Mouse (Mus musculus): ENCODE data around the gene Eif4a1. TPM values are rescaled to one million over a fixed set of nuclear protein-coding genes. Genes with fewer than 3 reads are reported as not detected.
"Not testable (repeated sequence)": the region's sequence is repeated elsewhere in the genome, so short reads cannot be mapped to it uniquely, and the experiment has no call there.

Eif4a1 gene
- polyA plus RNA-seq, 1 experiment from 2014 or later, result 781 TPM

DNA sequence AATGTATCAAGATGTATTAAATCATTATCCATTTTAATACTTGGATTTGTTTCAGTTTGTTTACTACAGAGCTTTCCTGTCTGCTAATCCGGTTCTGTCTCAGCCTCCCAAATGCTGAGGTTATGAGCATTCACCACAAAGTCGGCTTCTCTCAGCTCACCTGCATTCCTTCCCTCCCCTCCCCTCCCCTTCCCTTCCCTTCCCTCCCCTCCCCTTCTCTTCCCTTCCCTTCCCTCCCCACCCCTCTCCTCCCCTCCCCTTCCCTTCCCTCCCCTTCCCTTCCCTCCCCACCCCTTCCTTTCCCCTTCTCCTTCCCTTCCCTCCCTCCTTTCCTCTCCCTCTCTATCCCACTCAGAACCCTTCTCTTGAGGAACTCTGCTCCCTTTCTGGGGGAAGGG is 32.4 kb upstream of the Eif4a1 start:
- H3K9me3 ChIP-seq (ENCODE audit: control insufficient read depth, low read length), result no peaks in the 10 kb centered on the region
- H3K4me2 ChIP-seq (ENCODE audit: low read depth), result no peak overlapping the region
- H3K9ac ChIP-seq (ENCODE audit: low read length), result no peak overlapping the region
- no peaks in the 10 kb centered on the region for H3K36me3 ChIP-seq (ENCODE audit: control insufficient read depth, insufficient read depth, low read length)
- 67% methylated on average over 2 of the region's 2 CpGs for WGBS
- H3K27ac ChIP-seq (ENCODE audit: low read depth, low read length), result no peak overlapping the region
- H3K4me1 ChIP-seq (ENCODE audit: control insufficient read depth, insufficient read depth, low read length), result no peaks in the 10 kb centered on the region
- H3K4me3 ChIP-seq (ENCODE audit: low read depth, low read length), result no peak overlapping the region
- ATAC-seq (ENCODE audit: insufficient read depth, low FRiP score, low TSS enrichment) (no peak), DNase-seq (ENCODE audit: low spot score) (no peak)
- no peaks in the 10 kb centered on the region for H3K27me3 ChIP-seq (ENCODE audit: control insufficient read depth, insufficient read depth, low read length)

DNA sequence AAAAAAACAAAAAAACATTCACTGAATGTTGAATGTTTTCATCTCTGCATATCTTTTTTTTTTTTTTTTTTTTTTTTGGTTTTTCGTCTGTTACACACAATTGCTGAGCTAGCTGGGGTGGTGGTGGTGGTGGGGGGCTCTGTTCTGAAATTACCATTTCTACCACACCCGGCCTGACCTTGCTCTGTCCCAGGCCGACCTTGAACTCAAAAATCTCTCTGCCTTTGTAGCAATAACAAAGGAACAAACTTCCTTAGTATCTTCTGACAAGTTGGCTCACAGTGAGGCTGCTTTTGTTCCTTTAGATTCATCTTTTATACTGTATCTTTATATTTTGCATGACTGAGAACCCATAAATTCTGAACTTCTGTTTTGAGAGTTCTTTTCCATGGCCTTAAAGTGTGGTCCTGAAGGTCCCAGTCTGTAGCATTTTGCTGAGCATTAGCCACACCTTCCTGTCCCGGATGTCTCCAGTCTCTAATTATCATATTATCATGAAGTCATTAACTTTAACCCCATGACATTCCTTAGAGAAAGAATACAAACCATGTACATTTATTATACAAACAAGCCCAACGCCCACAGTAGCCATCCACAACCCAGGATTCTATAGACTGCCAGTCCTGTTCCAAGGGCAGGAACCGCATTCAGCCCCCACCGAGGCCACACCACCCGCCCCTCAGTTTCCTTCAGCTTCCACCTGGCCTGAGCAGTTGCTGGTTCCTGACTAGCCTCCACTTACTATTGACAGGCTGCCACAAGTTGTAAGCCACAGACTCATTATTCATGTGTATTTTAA is 31.8 kb upstream of the Eif4a1 start:
- Histone ChIP-seq H3K27ac (ENCODE audit: low read depth, low read length) (no peak overlapping the region), H3K9me3 (ENCODE audit: control insufficient read depth, low read length) (no peaks in the 10 kb centered on the region), H3K4me1 (ENCODE audit: control insufficient read depth, insufficient read depth, low read length) (no peaks in the 10 kb centered on the region), H3K4me2 (ENCODE audit: low read depth) (no peak overlapping the region), H3K27me3 (ENCODE audit: control insufficient read depth, insufficient read depth, low read length) (no peaks in the 10 kb centered on the region), H3K36me3 (ENCODE audit: control insufficient read depth, insufficient read depth, low read length) (no peaks in the 10 kb centered on the region), H3K4me3 (ENCODE audit: low read depth, low read length) (no peak overlapping the region), H3K9ac (ENCODE audit: low read length) (no peak overlapping the region)
- ATAC-seq (ENCODE audit: insufficient read depth, low FRiP score, low TSS enrichment) (no peak), DNase-seq (ENCODE audit: low spot score) (no peak)
- 72% methylated on average over 8 of the region's 8 CpGs for WGBS

GRCm38 (mm10) chr11:69703381-69703780 is 31.2 kb upstream of the Eif4a1 start:
- 70% methylated on average over 2 of the region's 3 CpGs for WGBS
- H3K36me3 ChIP-seq (ENCODE audit: control insufficient read depth, insufficient read depth, low read length), result not testable (repeated sequence)

GRCm38 (mm10) chr11:69702886-69703285 is 30.7 kb upstream of the Eif4a1 start:
- not testable (repeated sequence) for H3K4me3 ChIP-seq (ENCODE audit: low read depth, low read length); H3K4me1 ChIP-seq (ENCODE audit: control insufficient read depth, insufficient read depth, low read length); H3K4me2 ChIP-seq (ENCODE audit: low read depth); H3K9me3 ChIP-seq (ENCODE audit: control insufficient read depth, low read length); ATAC-seq (ENCODE audit: insufficient read depth, low FRiP score, low TSS enrichment); DNase-seq (ENCODE audit: low spot score); H3K27me3 ChIP-seq (ENCODE audit: control insufficient read depth, insufficient read depth, low read length); H3K9ac ChIP-seq (ENCODE audit: low read length); H3K27ac ChIP-seq (ENCODE audit: low read depth, low read length); H3K36me3 ChIP-seq (ENCODE audit: control insufficient read depth, insufficient read depth, low read length)
- 94% methylated on average over 10 of the region's 10 CpGs for WGBS

More at GRCm38 (mm10) chr11:69703381-69703780, 31.2 kb upstream of the Eif4a1 start:
- not testable (repeated sequence) for H3K4me2 ChIP-seq (ENCODE audit: low read depth); H3K4me3 ChIP-seq (ENCODE audit: low read depth, low read length); H3K9ac ChIP-seq (ENCODE audit: low read length); H3K27ac ChIP-seq (ENCODE audit: low read depth, low read length); H3K9me3 ChIP-seq (ENCODE audit: control insufficient read depth, low read length); DNase-seq (ENCODE audit: low spot score); H3K27me3 ChIP-seq (ENCODE audit: control insufficient read depth, insufficient read depth, low read length); ATAC-seq (ENCODE audit: insufficient read depth, low FRiP score, low TSS enrichment); H3K4me1 ChIP-seq (ENCODE audit: control insufficient read depth, insufficient read depth, low read length)

- H3K27ac ChIP-seq (ENCODE audit: low read depth, low read length), result no peak overlapping the region
- 54% methylated on average over 1 of the region's 1 CpGs for WGBS
- no peak overlapping the region for H3K4me2 ChIP-seq (ENCODE audit: low read depth)
These were observed 27.4 kb upstream of the Eif4a1 start for GRCm38 (mm10) chr11:69699595-69699994.

GRCm38 (mm10) chr11:69698574-69698973 is 26.4 kb upstream of the Eif4a1 start:
- H3K4me2 ChIP-seq (ENCODE audit: low read depth), result no peak overlapping the region
- ATAC-seq (ENCODE audit: insufficient read depth, low FRiP score, low TSS enrichment), result no peak
- WGBS, result 70% methylated on average over 5 of the region's 5 CpGs
- H3K9ac ChIP-seq (ENCODE audit: low read length), result no peak overlapping the region
- H3K27ac ChIP-seq (ENCODE audit: low read depth, low read length), result no peak overlapping the region
- no peak for DNase-seq (ENCODE audit: low spot score)
- H3K4me3 ChIP-seq (ENCODE audit: low read depth, low read length), result no peak overlapping the region
- no peaks in the 10 kb centered on the region for H3K9me3 ChIP-seq (ENCODE audit: control insufficient read depth, low read length)
- peaks cover 9% of the 10 kb centered on the region; the same call in 1 of the 2 replicates for H3K4me1 ChIP-seq (ENCODE audit: control insufficient read depth, insufficient read depth, low read length)
- H3K36me3 ChIP-seq (ENCODE audit: control insufficient read depth, insufficient read depth, low read length), result no peaks in the 10 kb centered on the region
- H3K27me3 ChIP-seq (ENCODE audit: control insufficient read depth, insufficient read depth, low read length), result 0 out of 2 replicates have a peak, but pooled peaks cover 3% of the 10 kb centered on the region

More at GRCm38 (mm10) chr11:69699595-69699994, 27.4 kb upstream of the Eif4a1 start:
- Histone ChIP-seq H3K4me1 (ENCODE audit: control insufficient read depth, insufficient read depth, low read length) (peaks cover 9% of the 10 kb centered on the region; the same call in 1 of the 2 replicates), H3K27me3 (ENCODE audit: control insufficient read depth, insufficient read depth, low read length) (0 out of 2 replicates have a peak, but pooled peaks cover 3% of the 10 kb centered on the region), H3K9ac (ENCODE audit: low read length) (no peak overlapping the region), H3K36me3 (ENCODE audit: control insufficient read depth, insufficient read depth, low read length) (no peaks in the 10 kb centered on the region), H3K4me3 (ENCODE audit: low read depth, low read length) (no peak overlapping the region), H3K9me3 (ENCODE audit: control insufficient read depth, low read length) (no peaks in the 10 kb centered on the region)
- ATAC-seq (ENCODE audit: insufficient read depth, low FRiP score, low TSS enrichment) (no peak), DNase-seq (ENCODE audit: low spot score) (no peak)

GRCm38 (mm10) chr11:69697396-69697795 is 25.2 kb upstream of the Eif4a1 start:
- H3K27ac ChIP-seq (ENCODE audit: low read depth, low read length), result no peak overlapping the region
- H3K36me3 ChIP-seq (ENCODE audit: control insufficient read depth, insufficient read depth, low read length), result no peaks in the 10 kb centered on the region
- no peak overlapping the region for H3K4me2 ChIP-seq (ENCODE audit: low read depth)
- 83% methylated on average over 3 of the region's 3 CpGs for WGBS
- DNase-seq (ENCODE audit: low spot score) (no peak), ATAC-seq (ENCODE audit: insufficient read depth, low FRiP score, low TSS enrichment) (no peak)
- no peak overlapping the region for H3K9ac ChIP-seq (ENCODE audit: low read length)
- H3K4me3 ChIP-seq (ENCODE audit: low read depth, low read length), result no peak overlapping the region
- H3K4me1 ChIP-seq (ENCODE audit: control insufficient read depth, insufficient read depth, low read length), result peaks cover 9% of the 10 kb centered on the region; the same call in 1 of the 2 replicates
- H3K27me3 ChIP-seq (ENCODE audit: control insufficient read depth, insufficient read depth, low read length), result 0 out of 2 replicates have a peak, but pooled peaks cover 3% of the 10 kb centered on the region
- H3K9me3 ChIP-seq (ENCODE audit: control insufficient read depth, low read length), result no peaks in the 10 kb centered on the region

GRCm38 (mm10) chr11:69695361-69696181 is 23.3 kb upstream of the Eif4a1 start, which contains the start of the genes Tnfsf12 and Tnfsfm13:
Gene Tnfsf12, minus strand, starts transcription at chr11:69695849.
Gene Tnfsfm13, minus strand, starts transcription at chr11:69696098.
- Histone ChIP-seq H3K9ac (ENCODE audit: low read length) (peak within 1 kb of the TSS; percentile 77), H3K9me3 (ENCODE audit: control insufficient read depth, low read length) (no peaks in the 10 kb centered on the region), H3K4me3 (ENCODE audit: low read depth, low read length) (peak within 1 kb of the TSS; percentile 43), H3K27me3 (ENCODE audit: control insufficient read depth, insufficient read depth, low read length) (0 out of 2 replicates have a peak, but pooled peaks cover 3% of the 10 kb centered on the region), H3K4me2 (ENCODE audit: low read depth) (peak within 1 kb of the TSS; percentile 84), H3K27ac (ENCODE audit: low read depth, low read length) (no peak within 1 kb of the TSS), H3K36me3 (ENCODE audit: control insufficient read depth, insufficient read depth, low read length) (no peaks in the 10 kb centered on the region), H3K4me1 (ENCODE audit: control insufficient read depth, insufficient read depth, low read length) (peaks cover 9% of the 10 kb centered on the region; the same call in 1 of the 2 replicates)
- DNase-seq (ENCODE audit: low spot score) (peak; percentile 55), ATAC-seq (ENCODE audit: insufficient read depth, low FRiP score, low TSS enrichment) (no peak)
- WGBS, result under 1% methylated on average over 41 of the region's 41 CpGs

Data from neural tube, embryonic 11.5 days (tissue).